Mouse (Mus musculus) pancreas, adult 10 weeks (tissue): ENCODE data around the gene Ppy. TPM values are rescaled to one million over a fixed set of nuclear protein-coding genes. Genes with fewer than 3 reads are reported as not detected.

Experiments used
- polyA plus RNA-seq: library from polyadenylated mRNA; stranded (reverse); fragments of 350-450 nt; fragmentation: Illumina TruSeq; extraction: RNeasy Lipid Tissue Mini Kit (QIAGEN cat#74804); gene quantifications from one replicate; pipeline ENCODE4 v1.2.3, GENCODE M21; 2015; ENCODE audit warnings: low read depth, low replicate concordance; ENCODE audit not compliant: insufficient read depth

The Ppy gene
- polyA plus RNA-seq = 164 TPM

GRCm38 (mm10) chr11:102101219-102101618 lies at the start of gene Ppy:
TSS of gene Ppy (minus strand) at chr11:102101319.

GRCm38 (mm10) chr11:102145471-102146001 lies 44.4 kb upstream of the Ppy start, which contains the start of gene Nags:
TSS of gene Nags (plus strand) at chr11:102145513.

GRCm38 (mm10) chr11:102107732-102108131 lies 6.6 kb upstream of the Ppy start, which contains the start of gene Pyy:
TSS of gene Pyy (minus strand) at chr11:102107832.

GRCm38 (mm10) chr11:102087931-102088898 lies 12.9 kb downstream of the Ppy start, which contains the start of gene Mpp2:
TSS of gene Mpp2 (minus strand) at chr11:102088515.

Other genes with a start within 250 kb of the Ppy start
- 8.0 TPM for gene Meox1, start 206.9 kb downstream of the Ppy start, polyA plus RNA-seq
- not detected for gene Sost, start 134.3 kb downstream of the Ppy start, polyA plus RNA-seq
- gene Cfap97d1, start 117.0 kb downstream of the Ppy start, polyA plus RNA-seq = not detected
- 14.7 TPM for gene Dusp3, start 114.3 kb downstream of the Ppy start, polyA plus RNA-seq
- gene Mpp3, start 72.9 kb downstream of the Ppy start, polyA plus RNA-seq = 1.8 TPM
- 30.6 TPM for gene Cd300lg, start 59.8 kb downstream of the Ppy start, polyA plus RNA-seq
- 3.7 TPM for gene Mpp2, start 12.8 kb downstream of the Ppy start, polyA plus RNA-seq
- 196 TPM for gene Pyy, start 6.5 kb upstream of the Ppy start, polyA plus RNA-seq
- gene Nags, start 44.2 kb upstream of the Ppy start, polyA plus RNA-seq = 0.54 TPM
- gene Tmem101, start 55.1 kb upstream of the Ppy start, polyA plus RNA-seq = 4.6 TPM
- 7.2 TPM for gene Lsm12, start 84.0 kb upstream of the Ppy start, polyA plus RNA-seq
- 15.2 TPM for gene G6pc3, start 88.3 kb upstream of the Ppy start, polyA plus RNA-seq
- gene Hdac5, start 128.8 kb upstream of the Ppy start, polyA plus RNA-seq = 28.4 TPM
- gene BC030867, start 147.6 kb upstream of the Ppy start, polyA plus RNA-seq = not detected
- 1.0 TPM for gene Asb16, start 167.4 kb upstream of the Ppy start, polyA plus RNA-seq
- gene Tmub2, start 183.6 kb upstream of the Ppy start, polyA plus RNA-seq = 12.1 TPM
- 8.1 TPM for gene Atxn7l3, start 195.3 kb upstream of the Ppy start, polyA plus RNA-seq
- 18.2 TPM for gene Ubtf, start 218.4 kb upstream of the Ppy start, polyA plus RNA-seq